Mouse (Mus musculus) hindbrain, postnatal 0 days (tissue): ENCODE data around the gene Syce1. TPM values are rescaled to one million over a fixed set of nuclear protein-coding genes. Genes with fewer than 3 reads are reported as not detected.
"Not testable (repeated sequence)": the region's sequence is repeated elsewhere in the genome, so short reads cannot be mapped to it uniquely, and the experiment has no call there.

Experiments used
- ATAC-seq: fragments of 200-750 bp; cut with Nextera tagmentation; 2 replicates; pipeline ENCODE4 v1.8.0; 2017; ENCODE audit warnings: mild to moderate bottlenecking, moderate TSS enrichment, moderate library complexity
- DNase-seq: peaks from one replicate; pipeline ENCODE4 v3.0.0-alpha.2; 2015; ENCODE audit warnings: low spot score
- H3K27ac ChIP-seq: fragments of 300-500 bp; sonication (generic); 2 replicates; pipeline ENCODE4 v1.5.1; 2014; ENCODE audit warnings: mild to moderate bottlenecking
- H3K27me3 ChIP-seq: fragments of 300-500 bp; sonication (generic); 2 replicates; pipeline ENCODE4 v1.6.1; 2014; ENCODE audit warnings: low read length, mixed read lengths; ENCODE audit not compliant: insufficient read depth
- H3K36me3 ChIP-seq: fragments of 300-500 bp; sonication (generic); 2 replicates; pipeline ENCODE4 v1.6.1; 2014; ENCODE audit warnings: low read length, mixed read lengths; ENCODE audit not compliant: insufficient read depth
- H3K4me1 ChIP-seq: fragments of 300-500 bp; sonication (generic); 2 replicates; pipeline ENCODE4 v1.6.1; 2014; ENCODE audit warnings: antibody characterized with exemption, low read length, mixed read lengths; ENCODE audit not compliant: insufficient read depth
- H3K4me2 ChIP-seq: fragments of 300-500 bp; sonication (generic); 2 replicates; pipeline ENCODE4 v1.6.1; 2014; ENCODE audit warnings: low read depth, mild to moderate bottlenecking, low read length, moderate library complexity, mixed read lengths
- H3K4me3 ChIP-seq: fragments of 300-500 bp; sonication (generic); 2 replicates; pipeline ENCODE4 v1.5.1; 2014; ENCODE audit warnings: low read length
- H3K9ac ChIP-seq: fragments of 300-500 bp; sonication (generic); replicated peaks from 2 replicates; pipeline ENCODE4 v1.6.1; 2014; ENCODE audit warnings: mild to moderate bottlenecking, low read length, moderate library complexity, mixed read lengths
- H3K9me3 ChIP-seq: fragments of 300-500 bp; sonication (generic); 2 replicates; pipeline ENCODE4 v1.6.1; 2016; ENCODE audit warnings: low read length, mixed read lengths
- CTCF ChIP-seq: IDR thresholded peaks from 2 replicates; pipeline ENCODE4 v1.5.1; 2016; ENCODE audit warnings: antibody characterized with exemption, control low read depth, low read depth
- WGBS: fragments of 180-500 bp; shearing (Covaris S2); extraction: QIAGEN DNeasy Blood & Tissue Kit; methylation state at CpG from one replicate; pipeline ENCODE4 v1.1.7; 2014; 5-methylcytosine and 5-hydroxymethylcytosine counted together
- polyA plus RNA-seq: library from polyadenylated mRNA; unstranded; fragments of >200 nt; fragmentation: Nextera tagmentation; extraction: Ambion mirVana; gene quantifications from 2 replicates; pipeline ENCODE4 v1.2.1, GENCODE M21; 2015
- total RNA-seq: library from RNA; depleted of rRNA; stranded (reverse); fragments of >200 nt; gene quantifications from 2 replicates; pipeline ENCODE4 v1.2.3, GENCODE M21; 2014

Gene Syce1
- total and polyA plus RNA-seq, 2 experiments from 2014 or later = 0.68 TPM; not detected in 1

- peaks cover 2% of the 10 kb centered on the region; the same call in 1 of the 2 replicates for H3K9me3 ChIP-seq
- H3K27me3 ChIP-seq = no peaks in the 10 kb centered on the region
- 84% methylated on average over 7 of the region's 7 CpGs for WGBS
- no peak overlapping the region for H3K9ac ChIP-seq
- no peak overlapping the region for H3K4me2 ChIP-seq
- no peak for DNase-seq
- no peak overlapping the region for H3K27ac ChIP-seq
- TF ChIP-seq CTCF = no peak
- no peak overlapping the region for H3K4me3 ChIP-seq
- H3K4me1 ChIP-seq = no peaks in the 10 kb centered on the region
- no peak for ATAC-seq
- H3K36me3 ChIP-seq = no peaks in the 10 kb centered on the region
These were observed 392 bp upstream of the Syce1 start for GRCm38 (mm10) chr7:140788053-140788435.

GRCm38 (mm10) chr7:140780548-140780947 is 7.1 kb downstream of the Syce1 start:
- 79% methylated on average over 4 of the region's 4 CpGs for WGBS
- ATAC-seq = no peak
- Histone ChIP-seq H3K9me3 (no peaks in the 10 kb centered on the region), H3K4me1 (no peaks in the 10 kb centered on the region), H3K36me3 (no peaks in the 10 kb centered on the region), H3K4me2 (no peak overlapping the region), H3K4me3 (no peak overlapping the region), H3K27me3 (no peaks in the 10 kb centered on the region), H3K9ac (no peak overlapping the region), H3K27ac (no peak overlapping the region)
- TF ChIP-seq CTCF = no peak
- no peak for DNase-seq

GRCm38 (mm10) chr7:140765888-140766739 is 21.5 kb downstream of the Syce1 start:
- no peak for DNase-seq
- H3K4me1 ChIP-seq = no peaks in the 10 kb centered on the region

DNA sequence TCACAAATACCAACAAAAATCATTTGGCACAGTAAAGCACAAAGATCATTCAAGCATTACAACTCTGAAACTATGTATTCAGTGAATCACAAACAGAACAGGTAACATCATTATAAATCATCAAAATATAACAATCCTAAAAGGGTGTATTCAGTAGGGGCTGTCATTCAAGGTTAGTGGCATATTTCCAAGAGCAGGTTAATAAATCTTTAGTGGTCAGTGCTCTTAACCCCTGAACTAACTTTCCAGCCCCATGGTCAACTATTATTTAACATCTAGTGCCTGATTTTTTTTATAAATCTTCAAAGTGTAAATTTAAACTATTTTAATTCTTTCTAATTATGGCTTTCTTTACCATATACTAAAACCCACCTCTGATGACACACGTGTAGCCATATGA is 22.3 kb downstream of the Syce1 start:
- not testable (repeated sequence) for DNase-seq, H3K4me3 ChIP-seq, H3K4me1 ChIP-seq, H3K27me3 ChIP-seq, H3K27ac ChIP-seq, H3K9me3 ChIP-seq, ATAC-seq, H3K9ac ChIP-seq, H3K4me2 ChIP-seq, H3K36me3 ChIP-seq
- WGBS = 78% methylated on average over 1 of the region's 1 CpGs

More at GRCm38 (mm10) chr7:140765888-140766739, 21.5 kb downstream of the Syce1 start:
- H3K4me3 ChIP-seq = no peak overlapping the region
- no peaks in the 10 kb centered on the region for H3K9me3 ChIP-seq
- ATAC-seq = no peak
- peak; percentile 31; the same call in 1 of the 2 replicates for TF ChIP-seq CTCF
- H3K4me2 ChIP-seq = no peak overlapping the region
- WGBS = 76% methylated on average over 12 of the region's 12 CpGs
- H3K9ac ChIP-seq = no peak overlapping the region
- H3K27me3 ChIP-seq = no peaks in the 10 kb centered on the region
- H3K27ac ChIP-seq = no peak overlapping the region
- H3K36me3 ChIP-seq = no peaks in the 10 kb centered on the region

- Histone ChIP-seq H3K9ac (no peak within 1 kb of the TSS), H3K9me3 (no peaks in the 10 kb centered on the region), H3K27ac (no peak within 1 kb of the TSS), H3K4me3 (no peak within 1 kb of the TSS), H3K36me3 (no peaks in the 10 kb centered on the region), H3K4me2 (no peak within 1 kb of the TSS), H3K27me3 (no peaks in the 10 kb centered on the region), H3K4me1 (no peaks in the 10 kb centered on the region)
- no peak for TF ChIP-seq CTCF
- ATAC-seq (no peak), DNase-seq (no peak)
- WGBS = 88% methylated on average over 7 of the region's 7 CpGs
These were observed 24.1 kb downstream of the Syce1 start, which contains the start of gene Cyp2e1 for GRCm38 (mm10) chr7:140763447-140764020. Cyp2e1 (plus strand) TSS chr7:140763739.

DNA sequence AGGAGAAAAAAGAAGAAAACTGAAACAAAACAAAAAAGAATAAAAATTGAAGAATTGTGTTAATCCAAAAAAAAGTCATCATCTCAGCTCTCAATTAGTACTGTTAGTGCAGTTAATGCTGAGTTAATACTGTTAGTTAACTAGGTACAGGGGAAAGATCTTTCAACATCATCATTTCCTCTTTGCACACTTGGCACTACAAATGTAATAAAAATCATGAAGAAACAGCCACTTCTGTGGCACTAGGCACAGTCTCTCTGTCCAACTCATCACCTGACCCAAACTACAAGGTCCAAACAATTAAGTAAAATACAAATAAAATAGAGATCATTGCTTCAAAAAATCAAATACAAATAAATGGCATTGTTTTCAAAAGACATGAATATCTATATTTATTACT is 27.0 kb downstream of the Syce1 start:
- H3K4me1 ChIP-seq = no peaks in the 10 kb centered on the region
- H3K27me3 ChIP-seq = no peaks in the 10 kb centered on the region
- no peak overlapping the region for H3K27ac ChIP-seq
- ATAC-seq (no peak), DNase-seq (no peak)
- H3K4me3 ChIP-seq = no peak overlapping the region
- H3K36me3 ChIP-seq = no peaks in the 10 kb centered on the region
- H3K9ac ChIP-seq = no peak overlapping the region
- no peak overlapping the region for H3K4me2 ChIP-seq
- TF ChIP-seq CTCF = no peak
- H3K9me3 ChIP-seq = no peaks in the 10 kb centered on the region
